Mouse (Mus musculus) right cerebral cortex, postnatal 4 days (tissue): ENCODE results near the gene Ccdc40.

Experiments
- DNase-seq: peaks from one replicate; pipeline ENCODE4 v3.0.0-alpha.2; 2022

Gene Ccdc40

GRCm38 (mm10) chr11:119209371-119210025 is 18.9 kb upstream of the Ccdc40 start:
- peak; percentile 68 for DNase-seq

- DNase-seq: peak; percentile 74
Observed at GRCm38 (mm10) chr11:119210321-119211100, 17.9 kb upstream of the Ccdc40 start.

GRCm38 (mm10) chr11:119211604-119212309 is 16.6 kb upstream of the Ccdc40 start:
- no peak for DNase-seq

- DNase-seq: no peak
Observed at GRCm38 (mm10) chr11:119213166-119213885, 15.0 kb upstream of the Ccdc40 start.

- DNase-seq: no peak
Observed at GRCm38 (mm10) chr11:119215038-119215904, 13.1 kb upstream of the Ccdc40 start.

GRCm38 (mm10) chr11:119215905-119216507 is 12.4 kb upstream of the Ccdc40 start:
- DNase-seq: no peak

- DNase-seq: no peak
Observed at GRCm38 (mm10) chr11:119217861-119218260, 10.5 kb upstream of the Ccdc40 start.

- DNase-seq: peak; percentile 63
Observed at GRCm38 (mm10) chr11:119219816-119220465, 8.4 kb upstream of the Ccdc40 start.

- no peak for DNase-seq
Observed at GRCm38 (mm10) chr11:119221812-119222510, 6.4 kb upstream of the Ccdc40 start.

- DNase-seq: no peak
Observed at GRCm38 (mm10) chr11:119223124-119223890, 5.1 kb upstream of the Ccdc40 start.

GRCm38 (mm10) chr11:119224926-119225325 is 3.4 kb upstream of the Ccdc40 start:
- no peak for DNase-seq

GRCm38 (mm10) chr11:119225634-119226033 is 2.7 kb upstream of the Ccdc40 start:
- DNase-seq: no peak

GRCm38 (mm10) chr11:119227591-119227990 is 781 bp upstream of the Ccdc40 start:
- no peak for DNase-seq

GRCm38 (mm10) chr11:119228846-119229626 is 664 bp downstream of the Ccdc40 start:
- peak; percentile 70 for DNase-seq

GRCm38 (mm10) chr11:119234770-119235169 is 6.4 kb downstream of the Ccdc40 start:
- DNase-seq: no peak

GRCm38 (mm10) chr11:119235596-119235995 is 7.2 kb downstream of the Ccdc40 start:
- peak; percentile 75 for DNase-seq

- no peak for DNase-seq
Observed at GRCm38 (mm10) chr11:119236354-119236753, 8.0 kb downstream of the Ccdc40 start.

- DNase-seq: no peak
Observed at GRCm38 (mm10) chr11:119237007-119237406, 8.6 kb downstream of the Ccdc40 start.
